Mouse (Mus musculus) E14TG2a.4 (cell line): ENCODE data around the gene Cwf19l1.

ENCODE experiments used
- CTCF ChIP-seq: conservative IDR thresholded peaks from 2 replicates; pipeline ENCODE4 v1.5.1; 2014; ENCODE audit warnings: low read length
- NANOG ChIP-seq: IDR thresholded peaks from 2 replicates; pipeline ENCODE4 v1.6.1; 2014; ENCODE audit warnings: borderline replicate concordance, low read length, mixed read lengths
- POU5F1 ChIP-seq: IDR thresholded peaks from 2 replicates; pipeline ENCODE4 v1.6.1; 2014; ENCODE audit warnings: low read length, borderline replicate concordance

GRCm38 (mm10) chr19:44106831-44107660 lies 28.6 kb downstream of the Cwf19l1 start, which contains the start of gene Chuk:
- TF ChIP-seq CTCF (no peak), NANOG (no peak), POU5F1 (no peak)
